Mouse (Mus musculus): ENCODE results near the gene Nell1.
A peak's percentile ranks its signal among the peaks of the same experiment; 100 is the strongest.
"Not testable (repeated sequence)": the region's sequence is repeated elsewhere in the genome, so short reads cannot be mapped to it uniquely, and the experiment has no call there.

Nell1 gene

GRCm38 (mm10) chr7:49974841-49975440 is at the start of gene Nell1:
Nell1 (plus strand) TSS chr7:49974864.
- no peak for DNase-seq

DNA sequence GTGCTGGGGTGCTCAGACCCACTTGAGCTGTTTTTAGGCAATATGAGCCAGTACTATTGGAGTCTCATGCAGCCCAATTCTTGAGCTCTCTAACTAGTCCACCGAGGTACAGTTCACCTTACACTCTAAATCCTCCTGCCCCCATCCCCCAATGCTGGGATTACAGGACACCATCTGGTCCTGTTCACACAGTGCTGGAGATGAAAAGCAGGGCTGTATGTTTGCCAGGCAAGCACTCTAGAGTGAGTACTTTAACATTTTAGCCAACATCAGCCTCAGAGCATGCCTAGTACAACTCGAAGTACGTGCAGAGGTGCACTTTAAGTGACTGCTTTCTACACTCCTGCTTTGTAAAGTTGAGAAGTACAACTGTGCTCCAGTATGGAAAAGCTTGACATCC is 46.1 kb upstream of the Nell1 start:
- no peak for DNase-seq

- DNase-seq = no peak
Measured at GRCm38 (mm10) chr7:49929999-49930398, 44.7 kb upstream of the Nell1 start.

DNA sequence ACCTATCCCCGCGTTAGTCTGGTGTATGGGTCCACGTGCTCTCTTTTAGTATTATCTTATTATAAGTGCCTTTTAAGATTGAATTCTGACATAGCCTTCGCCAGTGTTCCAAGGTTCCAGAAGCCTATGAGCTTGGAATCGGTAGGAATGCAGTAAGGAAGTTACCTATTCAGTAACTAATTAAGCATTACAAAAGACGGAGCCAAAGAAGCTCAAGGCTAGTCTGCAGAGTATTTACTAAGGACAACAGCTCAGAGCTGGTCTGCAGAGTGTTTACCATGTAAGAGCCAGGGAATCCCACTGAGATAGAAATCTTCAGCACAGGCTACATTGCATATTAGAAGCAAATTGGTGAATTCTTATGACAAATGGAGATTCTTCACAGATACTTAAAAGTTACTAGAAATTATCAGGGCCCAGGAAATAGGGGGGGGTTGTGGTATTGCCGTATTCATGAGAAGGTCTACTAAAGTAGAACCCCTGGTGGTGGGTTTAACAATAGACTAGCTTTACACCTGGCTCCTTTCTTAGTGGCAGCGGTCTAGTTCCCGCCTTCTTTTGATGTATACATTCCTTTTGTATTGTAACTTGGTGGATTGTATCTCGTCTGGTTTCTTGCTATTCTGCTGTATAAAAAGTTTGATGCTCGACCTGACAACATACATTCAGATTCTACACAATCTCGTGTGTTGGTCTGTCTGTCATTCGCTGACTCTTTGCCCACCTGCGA is 41.1 kb upstream of the Nell1 start:
- DNase-seq = not testable (repeated sequence)

DNA sequence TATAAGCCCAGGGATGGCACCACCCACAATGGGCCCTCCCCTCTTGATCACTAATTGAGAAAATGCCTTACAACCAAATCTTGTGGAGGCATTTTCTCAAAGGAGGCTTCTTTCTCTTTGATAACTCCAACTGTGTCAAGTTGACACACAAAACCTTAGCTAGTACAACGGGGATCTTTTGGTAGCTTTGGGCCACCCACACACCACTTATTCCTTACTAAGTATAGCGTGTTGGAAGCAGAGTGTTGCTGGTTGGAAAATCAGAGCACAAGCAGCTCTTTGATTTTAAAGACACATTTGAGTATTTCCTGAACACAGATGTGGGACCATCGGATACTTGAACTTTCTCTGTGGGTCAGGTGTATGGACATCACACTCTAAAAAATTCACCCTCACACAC is 37.8 kb upstream of the Nell1 start:
- DNase-seq = no peak

GRCm38 (mm10) chr7:49942023-49942422 is 32.6 kb upstream of the Nell1 start:
- DNase-seq = no peak

DNA sequence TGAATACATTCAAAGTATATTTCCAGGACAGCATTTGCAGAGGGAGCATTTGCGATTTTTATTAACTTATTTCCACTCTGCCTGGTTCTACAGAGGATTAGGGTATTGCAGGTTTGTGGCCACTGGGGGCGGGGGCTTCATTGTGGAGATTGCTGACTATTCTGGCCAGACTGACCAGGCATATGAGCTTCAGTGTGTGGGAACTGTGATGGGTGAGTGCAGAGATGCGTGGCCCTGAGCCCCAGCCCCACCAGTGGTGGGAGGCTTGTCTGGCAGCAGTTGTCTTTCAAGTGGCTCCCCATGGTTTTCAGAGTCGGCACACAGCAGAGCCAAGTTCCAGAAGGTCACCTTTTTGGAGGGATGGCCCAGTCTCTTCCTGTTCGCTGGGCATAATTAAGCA is 32.2 kb upstream of the Nell1 start:
- no peak for DNase-seq

DNA sequence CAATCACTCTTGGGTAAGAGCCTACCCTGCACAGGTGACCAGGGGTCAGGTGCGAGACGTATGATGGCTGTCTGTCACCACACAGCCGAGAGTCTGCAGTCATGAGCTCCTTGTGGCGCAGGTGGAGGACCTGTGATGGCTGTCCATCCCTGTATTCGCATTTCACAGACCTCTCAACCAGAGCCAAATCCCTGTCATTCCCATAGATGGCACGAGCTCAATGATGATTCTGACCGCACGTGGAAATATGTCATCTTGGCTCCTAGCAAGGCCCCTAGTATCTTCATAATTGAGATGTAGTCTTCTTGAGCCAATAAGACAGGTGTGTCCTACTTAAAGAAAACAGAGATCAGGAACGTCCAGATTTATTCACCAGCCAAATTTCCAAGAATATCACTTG is 28.0 kb upstream of the Nell1 start:
- DNase-seq = no peak

GRCm38 (mm10) chr7:49953546-49954181 is 21.0 kb upstream of the Nell1 start:
- peak; percentile 31 for DNase-seq

GRCm38 (mm10) chr7:49954834-49955233 is 19.8 kb upstream of the Nell1 start:
- no peak for DNase-seq

DNA sequence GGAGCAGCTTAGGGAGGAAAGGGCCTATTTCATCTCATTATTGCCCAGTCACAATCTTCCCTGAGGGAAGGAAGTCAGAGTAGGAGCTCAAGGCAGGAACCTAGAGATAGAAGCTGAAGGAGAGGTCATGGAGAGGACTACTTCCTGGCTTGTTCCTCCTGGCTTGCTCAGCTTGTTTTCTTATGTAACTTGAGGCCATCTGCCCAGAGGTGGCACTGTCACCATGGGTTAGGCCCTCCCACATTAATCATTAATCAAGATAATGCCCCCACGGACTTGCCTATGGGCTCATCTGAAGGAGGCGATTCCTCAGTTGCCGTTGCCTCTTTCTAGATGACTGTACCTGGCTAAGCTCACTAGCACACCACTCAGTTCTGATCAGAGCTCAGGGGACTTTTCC is 17.5 kb upstream of the Nell1 start:
- DNase-seq = no peak

GRCm38 (mm10) chr7:49963764-49964163 is 10.9 kb upstream of the Nell1 start:
- no peak for DNase-seq

- no peak for DNase-seq
Measured at GRCm38 (mm10) chr7:49969516-49969915, 5.1 kb upstream of the Nell1 start.

GRCm38 (mm10) chr7:49975441-49976121 is 917 bp downstream of the Nell1 start:
- DNase-seq = no peak

GRCm38 (mm10) chr7:49981511-49982227 is 7.0 kb downstream of the Nell1 start:
- DNase-seq = no peak

GRCm38 (mm10) chr7:49984698-49985097 is 10.0 kb downstream of the Nell1 start:
- DNase-seq = no peak

- no peak for DNase-seq
Measured at GRCm38 (mm10) chr7:49985947-49986346, 11.3 kb downstream of the Nell1 start.

DNA sequence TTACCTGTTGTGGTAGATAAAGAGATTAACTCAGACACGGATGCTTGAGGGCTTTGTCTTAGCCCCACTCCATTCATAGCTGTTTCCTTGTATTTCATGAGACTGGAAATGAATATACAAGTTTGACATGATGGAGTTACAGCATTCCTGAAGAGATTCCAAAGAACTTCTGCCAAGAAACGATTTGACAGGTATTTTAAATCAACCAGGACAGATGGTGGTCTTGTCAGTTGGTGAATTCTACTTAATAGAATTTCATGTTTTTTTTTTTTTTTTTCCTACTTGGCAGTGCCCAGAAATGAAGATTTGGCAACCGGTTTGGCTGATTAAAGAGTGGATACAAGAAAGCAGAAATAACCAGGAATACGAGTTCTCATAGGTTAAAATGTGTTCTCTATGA is 24.7 kb downstream of the Nell1 start:
- DNase-seq = no peak

- no peak for DNase-seq
Measured at GRCm38 (mm10) chr7:50005268-50005667, 30.6 kb downstream of the Nell1 start.

DNA sequence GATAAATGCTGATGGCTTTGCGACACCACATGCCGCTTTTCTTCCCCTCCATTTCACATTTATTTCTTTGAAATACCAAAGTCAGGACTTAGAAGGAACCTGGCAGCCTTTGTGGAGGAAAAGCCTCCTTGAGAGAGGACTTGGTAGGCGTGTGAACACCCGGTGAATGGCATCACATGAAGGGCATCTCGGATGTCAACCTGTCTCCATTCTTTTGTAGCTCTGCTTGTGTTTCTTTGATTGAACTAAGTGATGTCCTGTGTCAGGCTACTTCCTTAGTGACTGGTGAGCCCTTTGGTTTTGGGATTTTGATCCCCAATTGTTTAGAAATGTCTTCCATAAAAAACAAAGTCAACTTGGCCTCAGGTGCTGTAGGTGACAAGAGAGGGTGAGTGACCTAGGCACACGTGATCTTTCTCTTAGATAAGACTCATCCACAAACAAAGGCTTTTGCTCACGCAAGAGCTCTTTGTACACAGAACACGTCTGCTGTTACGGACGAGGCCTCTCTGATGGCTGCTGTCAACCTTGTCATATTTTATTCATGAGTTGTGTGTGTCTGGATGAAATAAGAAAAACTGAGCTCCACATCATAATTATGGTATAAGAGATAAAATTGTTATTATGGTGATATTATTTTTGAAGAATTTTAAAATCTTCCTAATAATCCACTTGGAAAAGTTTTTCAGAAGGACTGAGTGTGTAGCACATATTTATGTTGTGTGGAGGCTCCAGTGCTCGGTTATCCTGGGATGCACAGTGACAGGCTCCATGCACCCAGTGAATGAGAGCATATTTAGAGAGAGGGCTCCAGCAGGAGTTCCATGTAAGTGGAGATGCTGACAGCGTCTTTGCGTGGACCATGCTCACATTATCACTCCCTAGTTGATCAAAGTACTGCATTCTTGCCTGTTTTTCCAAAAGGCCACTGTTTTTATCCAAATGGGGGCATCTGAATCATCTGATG is 60.8 kb downstream of the Nell1 start:
- no peak for DNase-seq

DNA sequence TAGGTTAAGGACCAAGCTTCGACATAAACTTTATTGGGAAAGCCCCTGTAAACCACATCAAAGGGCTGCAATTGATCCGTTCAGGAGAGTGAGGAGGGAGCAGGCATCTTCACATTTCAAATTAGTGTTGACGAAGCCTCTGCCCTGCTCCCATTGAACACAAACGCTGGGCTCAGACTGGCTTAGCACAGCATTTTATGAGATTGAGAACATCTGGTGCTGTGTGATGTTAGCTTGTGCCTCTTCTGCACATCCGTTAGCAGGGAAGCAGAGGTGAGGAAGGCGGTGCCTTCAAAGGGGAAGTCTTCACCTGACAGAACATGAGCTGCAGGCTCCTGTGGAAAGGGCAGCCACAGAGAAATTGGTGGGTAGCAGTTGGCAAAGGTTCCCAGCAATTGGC is 66.4 kb downstream of the Nell1 start:
- DNase-seq = no peak

DNA sequence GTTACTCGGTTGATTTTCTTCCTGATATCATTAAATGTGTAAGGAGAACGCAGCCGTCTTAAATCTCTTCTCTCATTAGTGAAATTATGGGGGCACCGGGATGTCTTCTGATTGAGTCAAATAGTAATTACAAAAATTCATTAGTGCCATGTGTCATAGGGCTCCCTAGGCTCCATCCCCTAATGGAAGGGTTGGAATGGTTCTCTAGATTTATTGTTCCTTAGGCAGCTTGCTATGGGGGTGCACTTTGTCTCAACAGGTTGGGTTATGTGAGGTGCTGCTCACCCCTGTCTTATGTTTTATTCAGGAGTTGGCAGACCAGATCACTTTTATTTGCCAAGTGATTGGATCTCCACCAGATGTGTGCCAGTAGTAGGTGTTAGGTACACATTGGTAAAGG is 75.5 kb downstream of the Nell1 start:
- no peak for DNase-seq
